Mouse (Mus musculus): Measurements from ENCODE around the gene Klhl32. TPM values are rescaled to one million over a fixed set of nuclear protein-coding genes. Genes with fewer than 3 reads are reported as not detected.

Gene Klhl32
- polyA plus RNA-seq, 1 experiment = 1.9 TPM

GRCm38 (mm10) chr4:24594824-24595223 is 256.1 kb downstream of the Klhl32 start:
- Histone ChIP-seq H3K4me1 (ENCODE audit: control insufficient read depth, insufficient read depth, low read length) (no peaks in the 10 kb centered on the region), H3K27me3 (replicated peaks; ENCODE audit: control insufficient read depth, insufficient read depth, low read length) (no peaks in the 10 kb centered on the region), H3K4me3 (ENCODE audit: insufficient read depth, low read depth, low read length) (no peak overlapping the region), H3K36me3 (ENCODE audit: control insufficient read depth, insufficient read depth, low read length) (no peaks in the 10 kb centered on the region), H3K27ac (ENCODE audit: insufficient read depth, low read depth, low read length) (no peak overlapping the region)
- TF ChIP-seq CTCF (conservative IDR thresholded peaks at IDR 0.05; ENCODE audit: insufficient read depth, insufficient read length, low read depth, low read length) (no peak), POLR2A (IDR thresholded peaks at IDR 0.05; ENCODE audit: low read depth, low read length) (no peak)
- no peak for DNase-seq

DNA sequence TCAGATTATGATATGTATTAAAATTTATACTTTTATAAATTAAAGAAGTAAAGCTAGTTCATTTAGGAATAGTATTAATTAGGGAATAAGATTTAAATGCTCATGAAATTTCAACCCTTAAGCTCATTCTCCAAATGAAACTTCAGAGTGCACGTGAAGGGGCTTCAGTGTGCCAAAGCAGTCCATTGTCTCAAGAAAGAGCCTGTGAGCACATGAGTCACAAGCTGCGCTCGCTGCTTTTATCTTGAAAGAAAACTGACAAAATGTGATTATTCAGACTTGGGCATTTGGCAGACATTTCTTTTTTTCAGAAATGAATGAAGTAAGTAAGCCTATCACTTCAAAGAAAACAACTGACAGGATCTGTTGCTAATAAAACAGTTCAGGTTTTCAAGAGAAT is 266.9 kb downstream of the Klhl32 start:
- DNase-seq = no peak
- no peak overlapping the region for H3K27ac ChIP-seq (ENCODE audit: insufficient read depth, low read depth, low read length)
- H3K4me1 ChIP-seq (ENCODE audit: control insufficient read depth, insufficient read depth, low read length) = no peaks in the 10 kb centered on the region
- H3K27me3 ChIP-seq (replicated peaks; ENCODE audit: control insufficient read depth, insufficient read depth, low read length) = no peaks in the 10 kb centered on the region
- TF ChIP-seq CTCF (conservative IDR thresholded peaks at IDR 0.05; ENCODE audit: insufficient read depth, insufficient read length, low read depth, low read length) (no peak), POLR2A (IDR thresholded peaks at IDR 0.05; ENCODE audit: low read depth, low read length) (no peak)
- no peaks in the 10 kb centered on the region for H3K36me3 ChIP-seq (ENCODE audit: control insufficient read depth, insufficient read depth, low read length)
- no peak overlapping the region for H3K4me3 ChIP-seq (ENCODE audit: insufficient read depth, low read depth, low read length)
- WGBS = 91% methylated on average over 3 of the region's 3 CpGs

- no peak for TF ChIP-seq CTCF (conservative IDR thresholded peaks at IDR 0.05; ENCODE audit: insufficient read depth, insufficient read length, low read depth, low read length)
- no peak for TF ChIP-seq POLR2A (IDR thresholded peaks at IDR 0.05; ENCODE audit: low read depth, low read length)
- 46% methylated on average over 1 of the region's 1 CpGs for whole genome bisulfite sequencing
- Histone ChIP-seq H3K36me3 (ENCODE audit: control insufficient read depth, insufficient read depth, low read length) (no peaks in the 10 kb centered on the region), H3K4me1 (ENCODE audit: control insufficient read depth, insufficient read depth, low read length) (no peaks in the 10 kb centered on the region), H3K27ac (ENCODE audit: insufficient read depth, low read depth, low read length) (no peak overlapping the region), H3K4me3 (ENCODE audit: insufficient read depth, low read depth, low read length) (no peak overlapping the region), H3K27me3 (replicated peaks; ENCODE audit: control insufficient read depth, insufficient read depth, low read length) (no peaks in the 10 kb centered on the region)
- no peak for DNase-seq
Observed at GRCm38 (mm10) chr4:24582295-24582694, 268.6 kb downstream of the Klhl32 start.

DNA sequence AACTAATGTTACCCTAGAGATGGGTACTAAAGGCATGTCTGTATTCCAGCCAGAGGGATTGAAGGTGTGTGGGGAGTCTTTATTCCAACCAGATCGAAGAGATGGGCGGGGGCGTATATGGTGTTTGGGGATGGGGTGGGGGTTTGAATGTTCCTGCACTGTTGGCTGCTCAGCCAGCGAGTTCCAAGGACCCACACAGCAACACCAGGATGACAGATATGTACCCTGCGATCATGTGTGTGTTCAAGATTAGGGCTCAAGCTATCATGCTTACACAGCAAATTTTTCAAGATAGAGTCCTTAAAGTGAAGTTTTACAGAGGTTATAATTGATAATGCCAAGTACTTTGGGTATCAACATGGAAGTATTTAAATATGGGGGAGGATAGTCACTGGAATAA is 273.3 kb downstream of the Klhl32 start:
- 98% methylated on average over 5 of the region's 5 CpGs for WGBS
- H3K4me3 ChIP-seq (ENCODE audit: insufficient read depth, low read depth, low read length) = no peak overlapping the region

GRCm38 (mm10) chr4:24574276-24574675 is 276.6 kb downstream of the Klhl32 start:
- peak; percentile 72 for DNase-seq
- 16% methylated on average over 6 of the region's 6 CpGs for WGBS
- no peak overlapping the region for H3K4me3 ChIP-seq (ENCODE audit: insufficient read depth, low read depth, low read length)
- H3K27ac ChIP-seq (ENCODE audit: insufficient read depth, low read depth, low read length) = no peak overlapping the region
- H3K27me3 ChIP-seq (replicated peaks; ENCODE audit: control insufficient read depth, insufficient read depth, low read length) = no peaks in the 10 kb centered on the region
- no peak for TF ChIP-seq POLR2A (IDR thresholded peaks at IDR 0.05; ENCODE audit: low read depth, low read length)
- TF ChIP-seq CTCF (conservative IDR thresholded peaks at IDR 0.05; ENCODE audit: insufficient read depth, insufficient read length, low read depth, low read length) = peak; percentile 92
- H3K36me3 ChIP-seq (ENCODE audit: control insufficient read depth, insufficient read depth, low read length) = no peaks in the 10 kb centered on the region
- no peaks in the 10 kb centered on the region for H3K4me1 ChIP-seq (ENCODE audit: control insufficient read depth, insufficient read depth, low read length)

More for the DNA sequence above, 273.3 kb downstream of the Klhl32 start:
- TF ChIP-seq POLR2A (IDR thresholded peaks at IDR 0.05; ENCODE audit: low read depth, low read length) (no peak), CTCF (conservative IDR thresholded peaks at IDR 0.05; ENCODE audit: insufficient read depth, insufficient read length, low read depth, low read length) (no peak)
- Histone ChIP-seq H3K27ac (ENCODE audit: insufficient read depth, low read depth, low read length) (no peak overlapping the region), H3K27me3 (replicated peaks; ENCODE audit: control insufficient read depth, insufficient read depth, low read length) (no peaks in the 10 kb centered on the region), H3K36me3 (ENCODE audit: control insufficient read depth, insufficient read depth, low read length) (no peaks in the 10 kb centered on the region), H3K4me1 (ENCODE audit: control insufficient read depth, insufficient read depth, low read length) (no peaks in the 10 kb centered on the region)
- DNase-seq = no peak

- H3K36me3 ChIP-seq (ENCODE audit: control insufficient read depth, insufficient read depth, low read length) = no peaks in the 10 kb centered on the region
- WGBS = 82% methylated on average over 7 of the region's 7 CpGs
- DNase-seq = no peak
- H3K4me3 ChIP-seq (ENCODE audit: insufficient read depth, low read depth, low read length) = no peak overlapping the region
- H3K4me1 ChIP-seq (ENCODE audit: control insufficient read depth, insufficient read depth, low read length) = no peaks in the 10 kb centered on the region
- TF ChIP-seq CTCF (conservative IDR thresholded peaks at IDR 0.05; ENCODE audit: insufficient read depth, insufficient read length, low read depth, low read length) (no peak), POLR2A (IDR thresholded peaks at IDR 0.05; ENCODE audit: low read depth, low read length) (no peak)
- H3K27me3 ChIP-seq (replicated peaks; ENCODE audit: control insufficient read depth, insufficient read depth, low read length) = no peaks in the 10 kb centered on the region
- no peak overlapping the region for H3K27ac ChIP-seq (ENCODE audit: insufficient read depth, low read depth, low read length)
Observed at GRCm38 (mm10) chr4:24568989-24569556, 281.9 kb downstream of the Klhl32 start.

GRCm38 (mm10) chr4:24568026-24568425 is 282.9 kb downstream of the Klhl32 start:
- Histone ChIP-seq H3K27me3 (replicated peaks; ENCODE audit: control insufficient read depth, insufficient read depth, low read length) (no peaks in the 10 kb centered on the region), H3K36me3 (ENCODE audit: control insufficient read depth, insufficient read depth, low read length) (no peaks in the 10 kb centered on the region), H3K4me3 (ENCODE audit: insufficient read depth, low read depth, low read length) (no peak overlapping the region), H3K27ac (ENCODE audit: insufficient read depth, low read depth, low read length) (no peak overlapping the region), H3K4me1 (ENCODE audit: control insufficient read depth, insufficient read depth, low read length) (no peaks in the 10 kb centered on the region)
- WGBS = 69% methylated on average over 6 of the region's 6 CpGs
- no peak for DNase-seq
- TF ChIP-seq POLR2A (IDR thresholded peaks at IDR 0.05; ENCODE audit: low read depth, low read length) (no peak), CTCF (conservative IDR thresholded peaks at IDR 0.05; ENCODE audit: insufficient read depth, insufficient read length, low read depth, low read length) (no peak)

Other genes with a start within 250 kb of the Klhl32 start
- 4.5 and 5.9 TPM in 2 replicates for gene Ndufaf4, start 47.0 kb upstream of the Klhl32 start, polyA plus RNA-seq (2012; rRNA removed)
- gene Gpr63, start 115.3 kb upstream of the Klhl32 start, polyA plus RNA-seq (2012; rRNA removed) = 2.0 and 2.7 TPM in 2 replicates